16 mouse cellular contexts compared by ENCODE assay signal in the genomic region with DNA sequence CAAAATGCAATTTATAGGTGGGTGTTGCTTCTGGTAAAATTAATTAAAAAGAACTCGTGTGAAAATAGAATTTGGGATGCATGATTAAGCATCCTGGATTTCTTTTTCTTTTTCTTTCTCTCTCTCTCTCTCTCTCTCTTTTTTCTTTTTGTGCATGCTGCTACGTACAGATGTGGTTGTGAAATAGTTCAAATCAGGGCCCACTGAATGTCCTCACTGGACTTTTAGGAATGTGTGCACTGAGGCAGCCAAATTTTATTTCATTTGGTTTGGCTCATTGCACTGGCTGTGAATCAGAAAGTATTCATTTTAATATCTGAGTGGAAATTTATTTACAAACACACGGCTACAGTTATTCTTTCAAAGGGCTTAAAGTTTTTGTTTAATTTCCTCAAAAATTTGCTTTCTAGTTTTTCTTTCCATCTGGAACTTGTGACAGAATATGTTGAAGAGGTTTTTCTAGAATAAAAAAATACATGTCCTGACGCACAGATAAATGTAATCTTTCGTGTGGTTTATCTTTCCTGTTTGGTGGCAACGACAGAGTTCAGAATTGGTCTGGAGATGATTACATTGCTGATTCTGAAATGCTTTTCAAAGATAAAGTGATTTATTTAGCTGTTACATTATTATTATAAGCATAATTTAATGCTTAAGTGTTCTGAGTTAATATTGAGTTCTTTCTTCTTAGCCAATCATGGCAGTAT.
DNase-seq lines count a peak whose midpoint lies in the region; ATAC-seq and TF ChIP-seq lines count a peak whose summit lies in the region.
"Had no signal": no experiment of that assay in that cellular context is flagged by ENCODE, and none has a peak within 500 bp of the region (broad histone marks: within the 10 kb centered on the region; RNA-seq: fewer than 3 reads in every experiment).

No protein-coding gene starts in this region.

- H3K4me3 ChIP-seq in heart, embryonic 12.5 days, result no peak overlapping the region
- H3K4me3 ChIP-seq in liver, adult 2 months (ENCODE audit: insufficient read depth, low read depth, low read length), result no peak overlapping the region
- H3K4me3 ChIP-seq in liver, embryonic 12.5 days, result no peak overlapping the region
- H3K4me3 ChIP-seq in myocyte, result no peak overlapping the region
- no peak overlapping the region for H3K4me3 ChIP-seq in forebrain, embryonic 14.5 days (ENCODE audit: low read depth, low read length)
- H3K4me3 ChIP-seq: heart, embryonic 15.5 days; limb, embryonic 15.5 days; neural tube, embryonic 13.5 days had no signal

- TF ChIP-seq POLR2A in liver, adult 2 months (IDR thresholded peaks at IDR 0.05; ENCODE audit: extremely low read depth, insufficient read depth, low read length), result no peak
- no peak for TF ChIP-seq POLR2A in myocyte (IDR thresholded peaks at IDR 0.05; ENCODE audit: insufficient read length, low read depth)

- no peaks in the 10 kb centered on the region for H3K9me3 ChIP-seq in heart, embryonic 12.5 days (replicated peaks)
- no peaks in the 10 kb centered on the region for H3K9me3 ChIP-seq in liver, embryonic 12.5 days (replicated peaks)
- H3K9me3 ChIP-seq in forebrain, embryonic 14.5 days (replicated peaks; ENCODE audit: control insufficient read depth, low read length), result no peaks in the 10 kb centered on the region
- H3K9me3 ChIP-seq: heart, embryonic 15.5 days; limb, embryonic 15.5 days; neural tube, embryonic 13.5 days had no signal

- TF ChIP-seq CTCF in liver, adult 2 months (IDR thresholded peaks at IDR 0.05; ENCODE audit: low read depth, low read length), result no peak

- no peaks in the 10 kb centered on the region for H3K36me3 ChIP-seq in heart, embryonic 12.5 days
- no peaks in the 10 kb centered on the region for H3K36me3 ChIP-seq in liver, adult 2 months (ENCODE audit: control insufficient read depth, insufficient read depth, low read length)
- no peaks in the 10 kb centered on the region for H3K36me3 ChIP-seq in liver, embryonic 12.5 days
- H3K36me3 ChIP-seq in myocyte (ENCODE audit: control insufficient read depth, insufficient read depth), result no peaks in the 10 kb centered on the region
- H3K36me3 ChIP-seq in forebrain, embryonic 14.5 days (ENCODE audit: control insufficient read depth, insufficient read depth, low read length), result no peaks in the 10 kb centered on the region
- H3K36me3 ChIP-seq: heart, embryonic 15.5 days; limb, embryonic 15.5 days; neural tube, embryonic 13.5 days had no signal

- H3ac ChIP-seq in myocyte (ENCODE audit: control insufficient read depth, insufficient read length), result no peak overlapping the region

- no peak for ATAC-seq in heart, embryonic 12.5 days (ENCODE audit: insufficient number of reproducible peaks, low FRiP score)
- ATAC-seq in liver, embryonic 12.5 days, result no peak
- ATAC-seq in forebrain, embryonic 14.5 days, result no peak
- ATAC-seq: hindbrain, embryonic 16.5 days; Patski had no signal

- no peak overlapping the region for H3K27ac ChIP-seq in heart, embryonic 12.5 days (ENCODE audit: poor library complexity, severe bottlenecking)
- no peak overlapping the region for H3K27ac ChIP-seq in liver, adult 2 months (replicated peaks; ENCODE audit: insufficient read depth, low read depth, low read length)
- no peak overlapping the region for H3K27ac ChIP-seq in liver, embryonic 12.5 days
- no peak overlapping the region for H3K27ac ChIP-seq in forebrain, embryonic 14.5 days (ENCODE audit: low read depth, low read length)
- H3K27ac ChIP-seq: heart, embryonic 15.5 days; limb, embryonic 15.5 days; macrophage; neural tube, embryonic 13.5 days had no signal

- no peak overlapping the region for H3K9ac ChIP-seq in heart, embryonic 12.5 days
- H3K9ac ChIP-seq in liver, adult 2 months (ENCODE audit: low read depth, low read length), result no peak overlapping the region
- no peak overlapping the region for H3K9ac ChIP-seq in liver, embryonic 12.5 days
- H3K9ac ChIP-seq in forebrain, embryonic 14.5 days (ENCODE audit: low read length), result no peak overlapping the region
- H3K9ac ChIP-seq: heart, embryonic 15.5 days; limb, embryonic 15.5 days; neural tube, embryonic 13.5 days had no signal

- 66% methylated on average over 6 of the region's 6 CpGs for WGBS in heart, embryonic 12.5 days
- 18% methylated on average over 6 of the region's 6 CpGs for WGBS in liver, adult 2 months
- 57% methylated on average over 6 of the region's 6 CpGs for WGBS in liver, embryonic 12.5 days (ENCODE audit: insufficient replicate concordance)
- 75% methylated on average over 6 of the region's 6 CpGs for WGBS in forebrain, embryonic 14.5 days

- H3K27me3 ChIP-seq in heart, embryonic 12.5 days (replicated peaks), result no peaks in the 10 kb centered on the region
- no peaks in the 10 kb centered on the region for H3K27me3 ChIP-seq in liver, adult 2 months (ENCODE audit: control insufficient read depth, insufficient read depth, low read length)
- no peaks in the 10 kb centered on the region for H3K27me3 ChIP-seq in liver, embryonic 12.5 days (replicated peaks)
- no peaks in the 10 kb centered on the region for H3K27me3 ChIP-seq in myocyte (ENCODE audit: control insufficient read depth, insufficient read depth, insufficient read length)
- no peaks in the 10 kb centered on the region for H3K27me3 ChIP-seq in forebrain, embryonic 14.5 days (replicated peaks; ENCODE audit: control insufficient read depth, insufficient read depth, low read length)
- H3K27me3 ChIP-seq: heart, embryonic 15.5 days; limb, embryonic 15.5 days; neural tube, embryonic 13.5 days; Patski had no signal

- peak; percentile 89 for DNase-seq in heart, adult 11 months
- peak; percentile 85 for DNase-seq in liver, adult 2 months (ENCODE audit: extremely low read depth, low read depth, low spot score)
- peak; percentile 63 for DNase-seq in adipocyte (ENCODE audit: low spot score)
- DNase-seq in forebrain, embryonic 14.5 days (ENCODE audit: low spot score), result no peak
- DNase-seq: cerebellum, postnatal 25 days; midbrain, embryonic 14.5 days; right cerebral cortex, postnatal 4 days had no signal

- no peaks in the 10 kb centered on the region for H3K4me1 ChIP-seq in heart, embryonic 12.5 days (replicated peaks)
- H3K4me1 ChIP-seq in liver, adult 2 months (ENCODE audit: control insufficient read depth, insufficient read depth, low read length), result peaks cover 14% of the 10 kb centered on the region
- H3K4me1 ChIP-seq in liver, embryonic 12.5 days, result no peaks in the 10 kb centered on the region
- H3K4me1 ChIP-seq in forebrain, embryonic 14.5 days (ENCODE audit: control insufficient read depth, insufficient read depth, low read length), result no peaks in the 10 kb centered on the region
- H3K4me1 ChIP-seq: heart, embryonic 15.5 days; limb, embryonic 15.5 days; neural tube, embryonic 13.5 days had no signal

- peaks cover 2% of the 10 kb centered on the region; the same call in 1 of the 2 replicates for H3K79me2 ChIP-seq in liver, adult 2 months (ENCODE audit: control insufficient read depth, insufficient read depth, low read length)
- no peaks in the 10 kb centered on the region for H3K79me2 ChIP-seq in myocyte (ENCODE audit: control insufficient read depth, insufficient read depth)

- no peak overlapping the region for H3K4me2 ChIP-seq in heart, embryonic 12.5 days
- no peak overlapping the region for H3K4me2 ChIP-seq in liver, embryonic 12.5 days
- H3K4me2 ChIP-seq in myocyte (ENCODE audit: low read depth), result peak overlapping the region; percentile 40
- no peak overlapping the region for H3K4me2 ChIP-seq in forebrain, embryonic 14.5 days (ENCODE audit: low read length)
- H3K4me2 ChIP-seq: heart, embryonic 15.5 days; limb, embryonic 15.5 days; neural tube, embryonic 13.5 days had no signal

TF ChIP-seq in myocyte, 11 proteins besides CTCF, POLR2A, EP300 and RAD21:
- TF ChIP-seq MYOG (IDR thresholded peaks at IDR 0.05; ENCODE audit: control insufficient read depth in 1 of 3, insufficient read depth in 1 of 3, insufficient read length in 2 of 3, low read depth in 2 of 3), result no peak
- TF ChIP-seq CEBPB (IDR thresholded peaks at IDR 0.05; ENCODE audit: insufficient read depth, poor library complexity, severe bottlenecking), result peak; percentile 88
- no peak for TF ChIP-seq TCF3 (IDR thresholded peaks at IDR 0.05; ENCODE audit: insufficient read length, low read depth)
- TF ChIP-seq MYOD1 (IDR thresholded peaks at IDR 0.05; ENCODE audit: control insufficient read depth in 1 of 3, insufficient read length in 2 of 3, low read depth in 2 of 3), result no peak
- no peak for TF ChIP-seq MAX (IDR thresholded peaks at IDR 0.05; ENCODE audit: low read depth)
